Mouse (Mus musculus) heart, embryonic 14.5 days (tissue): ENCODE measurements around the gene Lgr5. TPM values are rescaled to one million over a fixed set of nuclear protein-coding genes. Genes with fewer than 3 reads are reported as not detected.

Experiments used
- ATAC-seq: fragments of 200-750 bp; cut with Nextera tagmentation; 2 replicates; pipeline ENCODE4 v1.8.0; 2017; ENCODE audit warnings: low read depth, moderate TSS enrichment; ENCODE audit not compliant: insufficient number of reproducible peaks, insufficient read depth, low FRiP score
- H3K27ac ChIP-seq, 2 experiments: fragments of 200-500 bp in 1 of 2; fragments of 300-500 bp in 1 of 2; sonication (generic) in 1 of 2; replicated peaks in 1 of 2; 2 replicates each; pipeline ENCODE4 v1.5.1; 2012 to 2014; ENCODE audit warnings: low read depth in 2 of 2, low read length in 2 of 2, control low read depth in 1 of 2, mild to moderate bottlenecking in 1 of 2, mixed read lengths in 1 of 2; ENCODE audit not compliant: control insufficient read depth in 1 of 2, insufficient read depth in 1 of 2
- H3K27me3 ChIP-seq: fragments of 300-500 bp; sonication (generic); 2 replicates; pipeline ENCODE4 v1.6.1; 2014; ENCODE audit warnings: mild to moderate bottlenecking, low read length, control low read depth; ENCODE audit not compliant: control insufficient read depth, insufficient read depth
- H3K36me3 ChIP-seq: fragments of 300-500 bp; sonication (generic); 2 replicates; pipeline ENCODE4 v1.6.1; 2014; ENCODE audit warnings: mild to moderate bottlenecking, control low read depth, low read length, mixed read lengths; ENCODE audit not compliant: control insufficient read depth, insufficient read depth
- H3K4me1 ChIP-seq, 2 experiments: fragments of 200-500 bp in 1 of 2; fragments of 300-500 bp in 1 of 2; sonication (generic) in 1 of 2; 2 replicates each; pipeline ENCODE4 v1.6.1; 2012 to 2014; ENCODE audit warnings: low read length in 2 of 2, control low read depth in 1 of 2, mixed read lengths in 1 of 2; ENCODE audit not compliant: control insufficient read depth in 2 of 2, insufficient read depth in 2 of 2
- H3K4me2 ChIP-seq: fragments of 300-500 bp; sonication (generic); 2 replicates; pipeline ENCODE4 v1.6.1; 2014; ENCODE audit warnings: mild to moderate bottlenecking, low read length
- H3K4me3 ChIP-seq, 2 experiments: fragments of 200-500 bp in 1 of 2; fragments of 300-500 bp in 1 of 2; sonication (generic) in 1 of 2; 2 replicates each; pipeline ENCODE4 v1.5.1; 2012 to 2014; ENCODE audit warnings: low read length in 2 of 2, mild to moderate bottlenecking in 2 of 2, control low read depth in 1 of 2, low read depth in 1 of 2, moderate library complexity in 1 of 2; ENCODE audit not compliant: control insufficient read depth in 1 of 2, insufficient read depth in 1 of 2
- H3K9ac ChIP-seq: fragments of 300-500 bp; sonication (generic); 2 replicates; pipeline ENCODE4 v1.6.1; 2014; ENCODE audit warnings: mild to moderate bottlenecking, low read length
- H3K9me3 ChIP-seq: fragments of 300-500 bp; sonication (generic); 2 replicates; pipeline ENCODE4 v1.6.1; 2016; ENCODE audit warnings: low read length, control low read depth; ENCODE audit not compliant: control insufficient read depth
- WGBS: fragments of 180-500 bp; shearing (Covaris S2); extraction: QIAGEN DNeasy Blood & Tissue Kit; methylation state at CpG from one replicate; pipeline ENCODE4 v1.1.7; 2014; 5-methylcytosine and 5-hydroxymethylcytosine counted together
- polyA plus RNA-seq: library from polyadenylated mRNA; unstranded; fragments of >200 nt; fragmentation: Nextera tagmentation; extraction: Ambion mirVana; gene quantifications from 2 replicates; pipeline ENCODE4 v1.2.1, GENCODE M21; 2014

The Lgr5 gene
- polyA plus RNA-seq, 1 experiment from 2014 or later: 0.19 TPM

- no peak overlapping the region for H3K9ac ChIP-seq
- no peaks in the 10 kb centered on the region for H3K9me3 ChIP-seq
- no peak overlapping the region for H3K27ac ChIP-seq
- no peaks in the 10 kb centered on the region for H3K36me3 ChIP-seq
- no peak for ATAC-seq
- H3K4me3 ChIP-seq: no peak overlapping the region
- 78% methylated on average over 6 of the region's 6 CpGs for WGBS
- H3K4me2 ChIP-seq: no peak overlapping the region
- H3K4me1 ChIP-seq: peaks cover 1 to 2% of the 10 kb centered on the region in 2 experiments; a peak in 2 of 4 replicates
- no peaks in the 10 kb centered on the region for H3K27me3 ChIP-seq
Observed at GRCm38 (mm10) chr10:115473213-115473961, 114.2 kb downstream of the Lgr5 start.

- Histone ChIP-seq H3K9ac (peak overlapping the region; percentile 30; the same call in 1 of the 2 replicates), H3K36me3 (no peaks in the 10 kb centered on the region), H3K27ac (no peak overlapping the region), H3K9me3 (no peaks in the 10 kb centered on the region), H3K4me3 (peak overlapping the region; percentile 37 to 43), H3K27me3 (no peaks in the 10 kb centered on the region), H3K4me1 (no peaks in the 10 kb centered on the region), H3K4me2 (peak overlapping the region; percentile 61)
- 37% methylated on average over 17 of the region's 17 CpGs for WGBS
- ATAC-seq: no peak
Observed at GRCm38 (mm10) chr10:115470621-115471334, 116.8 kb downstream of the Lgr5 start.

- no peaks in the 10 kb centered on the region for H3K27me3 ChIP-seq
- H3K9ac ChIP-seq: no peak overlapping the region
- H3K9me3 ChIP-seq: no peaks in the 10 kb centered on the region
- 18% methylated on average over 7 of the region's 7 CpGs for WGBS
- no peaks in the 10 kb centered on the region for H3K4me1 ChIP-seq
- no peak overlapping the region for H3K4me2 ChIP-seq
- H3K27ac ChIP-seq: no peak overlapping the region
- H3K4me3 ChIP-seq: no peak overlapping the region
- H3K36me3 ChIP-seq: no peaks in the 10 kb centered on the region
- no peak for ATAC-seq
Observed at GRCm38 (mm10) chr10:115469040-115469439, 118.5 kb downstream of the Lgr5 start.

DNA sequence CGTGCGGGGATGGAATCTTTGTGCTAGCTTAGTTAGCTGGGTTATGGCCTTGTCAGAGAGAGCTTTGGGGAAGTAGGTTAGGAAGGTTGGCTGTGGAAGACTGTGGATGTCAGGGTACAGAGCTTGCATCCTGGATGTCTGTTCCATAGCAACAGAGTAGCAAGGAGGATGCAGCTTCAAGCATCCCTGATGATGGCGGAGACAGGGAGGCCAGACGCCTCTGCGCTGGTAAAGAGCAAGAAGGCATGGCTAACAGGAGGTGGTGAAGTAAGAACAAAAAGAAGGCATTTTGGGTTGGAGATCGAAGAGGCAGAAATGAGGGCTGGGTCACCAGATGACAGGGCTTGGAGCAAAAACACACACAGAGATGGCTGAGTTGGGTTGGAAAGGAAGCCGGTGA lies 118.9 kb downstream of the Lgr5 start:
- 41% methylated on average over 7 of the region's 7 CpGs for WGBS
- Histone ChIP-seq H3K4me1 (no peaks in the 10 kb centered on the region), H3K4me3 (no peak overlapping the region), H3K36me3 (no peaks in the 10 kb centered on the region), H3K9me3 (no peaks in the 10 kb centered on the region), H3K27me3 (no peaks in the 10 kb centered on the region), H3K9ac (no peak overlapping the region), H3K27ac (no peak overlapping the region), H3K4me2 (no peak overlapping the region)
- ATAC-seq: no peak

DNA sequence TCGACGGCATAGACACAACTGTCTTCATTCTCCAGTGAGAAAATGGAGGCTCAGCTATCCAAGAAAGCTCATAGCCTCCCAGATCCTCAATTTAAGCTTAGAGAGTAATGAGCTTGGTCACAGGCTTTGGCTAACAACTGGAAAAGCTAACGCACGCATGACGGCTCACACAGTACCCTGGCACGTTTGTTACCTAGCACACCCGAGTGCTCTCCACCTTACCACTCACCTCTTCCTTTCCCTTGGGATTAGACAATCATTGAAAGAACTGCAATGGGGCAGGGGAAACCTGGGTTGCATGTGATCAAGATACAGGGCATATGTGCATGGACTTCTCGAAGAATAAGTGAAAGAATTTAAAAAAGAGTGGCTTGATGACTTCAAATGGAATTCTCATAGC lies 119.6 kb downstream of the Lgr5 start:
- WGBS: 82% methylated on average over 8 of the region's 8 CpGs
- H3K4me2 ChIP-seq: no peak overlapping the region
- no peaks in the 10 kb centered on the region for H3K36me3 ChIP-seq
- no peaks in the 10 kb centered on the region for H3K9me3 ChIP-seq
- no peak overlapping the region for H3K4me3 ChIP-seq
- ATAC-seq: no peak
- no peaks in the 10 kb centered on the region for H3K27me3 ChIP-seq
- H3K4me1 ChIP-seq: no peaks in the 10 kb centered on the region
- H3K9ac ChIP-seq: no peak overlapping the region
- H3K27ac ChIP-seq: no peak overlapping the region

GRCm38 (mm10) chr10:115465778-115466177 lies 121.8 kb downstream of the Lgr5 start:
- no peak overlapping the region for H3K9ac ChIP-seq
- H3K9me3 ChIP-seq: no peaks in the 10 kb centered on the region
- ATAC-seq: 0 out of 2 replicates have a peak, but pooled peaks have one; percentile 35
- no peaks in the 10 kb centered on the region for H3K4me1 ChIP-seq
- H3K36me3 ChIP-seq: no peaks in the 10 kb centered on the region
- no peak overlapping the region; a peak in 1 of 4 replicates for H3K27ac ChIP-seq
- 34% methylated on average over 6 of the region's 6 CpGs for WGBS
- no peak overlapping the region for H3K4me2 ChIP-seq
- no peak overlapping the region for H3K4me3 ChIP-seq
- no peaks in the 10 kb centered on the region for H3K27me3 ChIP-seq

- no peaks in the 10 kb centered on the region for H3K36me3 ChIP-seq
- 68% methylated on average over 7 of the region's 7 CpGs for WGBS
- ATAC-seq: no peak
- no peak overlapping the region for H3K4me2 ChIP-seq
- H3K27me3 ChIP-seq: no peaks in the 10 kb centered on the region
- H3K27ac ChIP-seq: no peak overlapping the region
- no peak overlapping the region for H3K9ac ChIP-seq
- no peaks in the 10 kb centered on the region for H3K9me3 ChIP-seq
- H3K4me3 ChIP-seq: no peak overlapping the region
- H3K4me1 ChIP-seq: no peaks in the 10 kb centered on the region
Observed at GRCm38 (mm10) chr10:115465072-115465471, 122.5 kb downstream of the Lgr5 start.
